Mouse (Mus musculus): ENCODE results near the gene Lrrc1.
"Not testable (repeated sequence)": the region's sequence is repeated elsewhere in the genome, so short reads cannot be mapped to it uniquely, and the experiment has no call there.

DNA sequence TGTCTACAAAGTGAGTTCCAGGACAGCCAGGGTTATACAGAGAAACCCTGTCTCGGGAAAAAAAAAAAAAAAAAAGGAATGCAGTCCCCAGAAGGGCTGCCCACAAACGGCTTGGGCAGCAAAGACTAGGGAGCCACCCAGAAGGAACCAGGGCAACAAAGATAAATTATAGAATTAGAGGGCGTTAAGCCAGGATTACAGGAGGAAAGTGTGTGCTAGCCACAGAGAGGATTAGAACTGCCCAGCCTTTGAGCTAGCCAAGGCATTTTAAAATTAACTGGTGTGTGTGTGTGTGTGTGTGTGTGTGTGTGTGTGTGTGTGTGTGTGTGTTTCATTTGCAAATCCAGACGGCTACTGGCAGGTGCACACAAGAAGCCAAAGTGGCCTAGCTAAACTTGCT is 30.3 kb upstream of the Lrrc1 start:
- TF ChIP-seq MXI1 (IDR thresholded peaks at IDR 0.05; ENCODE audit: low read depth, low read length); CTCF (IDR thresholded peaks at IDR 0.05 in 2 of 3, conservative IDR thresholded peaks at IDR 0.05 in 1 of 3; ENCODE audit: control insufficient read depth in 1 of 3, insufficient read depth in 1 of 3, low read depth in 2 of 3, low read length in 3 of 3, poor library complexity in 1 of 3, severe bottlenecking in 1 of 3); POLR2A (IDR thresholded peaks at IDR 0.05; ENCODE audit: control insufficient read depth in 1 of 2, insufficient read depth in 1 of 2, low read depth in 1 of 2, low read length in 2 of 2, poor library complexity in 1 of 2): not testable (repeated sequence)

All from MEL (cell line).